Mouse (Mus musculus) frontal cortex, postnatal 10 days (tissue): ENCODE data around the gene Rabif.
A peak's percentile ranks its signal among the peaks of the same experiment; 100 is the strongest.
"Not testable (repeated sequence)": the region's sequence is repeated elsewhere in the genome, so short reads cannot be mapped to it uniquely, and the experiment has no call there.

Source experiments
- DNase-seq, 2 experiments: peaks; one replicate each; pipeline ENCODE4 v3.0.0; 2022; ENCODE audit warnings: low spot score in 2 of 2, mixed read lengths in 1 of 2

Rabif gene

DNA sequence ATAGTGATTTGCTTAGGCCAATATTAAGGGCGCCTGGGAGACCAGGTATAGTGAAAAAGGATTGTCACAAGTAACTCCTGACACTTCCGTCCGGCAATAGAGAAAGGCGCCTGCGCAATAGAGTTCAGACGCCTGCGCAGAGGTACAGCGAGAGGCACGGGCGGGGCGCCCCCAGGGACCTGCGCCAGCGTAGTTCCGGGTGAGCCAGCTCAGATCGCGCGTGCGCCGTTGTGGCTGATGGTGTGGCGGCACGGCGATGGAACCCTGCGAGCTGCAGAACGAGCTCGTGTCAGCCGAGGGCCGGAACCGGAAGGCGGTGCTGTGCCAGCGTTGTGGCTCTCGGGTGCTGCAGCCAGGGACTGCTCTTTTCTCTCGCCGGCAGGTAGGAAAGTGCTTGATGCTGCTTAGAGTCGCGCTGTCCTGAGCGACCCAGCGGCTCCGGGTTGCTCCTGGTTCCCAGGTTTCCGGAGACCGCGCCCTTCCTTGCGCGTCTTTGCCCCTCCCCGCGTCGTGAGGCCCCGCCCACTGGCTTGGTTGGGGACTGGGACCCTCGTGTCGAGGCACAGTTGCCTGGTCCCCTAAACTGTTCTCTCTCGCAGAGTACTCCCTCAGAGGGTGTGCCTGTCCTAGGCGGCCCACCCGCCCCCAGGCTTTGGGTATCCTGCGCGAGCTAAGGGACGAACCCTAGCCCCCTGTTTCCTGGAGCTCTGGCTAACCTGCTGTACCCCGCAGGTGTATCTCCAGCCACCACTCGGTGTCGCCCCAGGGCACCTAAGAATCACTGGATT, at the start of gene Rabif:
TSS of gene Rabif (plus strand) at position 221 of the 788 bp plus-strand sequence.
- DNase-seq: peak; percentile 97 to 98

DNA sequence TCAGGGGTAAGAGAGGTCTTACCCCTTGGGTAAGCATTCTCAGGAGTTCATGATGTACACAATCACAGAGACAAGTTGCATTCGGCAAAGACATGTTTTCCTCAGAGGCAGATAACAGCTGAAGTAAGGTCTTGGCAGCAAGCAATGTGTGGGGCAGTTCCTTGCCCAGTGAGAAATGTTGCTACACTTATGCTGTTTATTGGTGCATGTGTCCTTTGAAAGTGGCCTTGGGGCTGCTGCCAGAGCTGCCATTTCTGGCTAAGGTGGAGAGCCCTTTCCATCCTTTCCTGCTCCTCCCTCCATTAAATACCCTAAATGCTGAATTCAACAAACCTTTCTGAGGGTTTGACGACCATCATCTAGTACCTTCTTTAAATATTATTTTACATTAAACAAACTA, 49.0 kb upstream of the Rabif start:
- no peak for DNase-seq

GRCm38 (mm10) chr1:134448537-134448936, 45.9 kb upstream of the Rabif start:
- not testable (repeated sequence) for DNase-seq

DNA sequence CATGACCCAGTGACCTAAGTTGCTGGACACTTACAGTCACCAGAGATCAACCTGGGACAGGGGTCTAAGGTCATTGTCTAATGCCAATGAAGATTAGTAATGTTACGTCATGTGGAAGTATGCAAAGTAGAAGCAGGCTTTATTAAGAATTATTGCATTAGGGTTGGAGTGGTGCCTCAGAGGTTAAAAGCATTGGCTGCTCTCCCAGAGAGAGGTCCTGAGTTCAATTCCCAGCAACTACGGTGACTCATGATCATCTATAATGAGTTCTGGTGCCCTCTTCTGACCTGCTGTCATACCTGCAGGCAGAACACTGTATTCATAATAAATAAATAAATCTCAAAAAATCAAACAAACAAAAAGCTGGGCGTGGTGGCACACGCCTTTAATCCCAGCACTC, 44.2 kb upstream of the Rabif start:
- no peak for DNase-seq

GRCm38 (mm10) chr1:134450986-134451385, 43.5 kb upstream of the Rabif start:
- peak in 1 of 2 experiments; percentile 12 for DNase-seq

DNA sequence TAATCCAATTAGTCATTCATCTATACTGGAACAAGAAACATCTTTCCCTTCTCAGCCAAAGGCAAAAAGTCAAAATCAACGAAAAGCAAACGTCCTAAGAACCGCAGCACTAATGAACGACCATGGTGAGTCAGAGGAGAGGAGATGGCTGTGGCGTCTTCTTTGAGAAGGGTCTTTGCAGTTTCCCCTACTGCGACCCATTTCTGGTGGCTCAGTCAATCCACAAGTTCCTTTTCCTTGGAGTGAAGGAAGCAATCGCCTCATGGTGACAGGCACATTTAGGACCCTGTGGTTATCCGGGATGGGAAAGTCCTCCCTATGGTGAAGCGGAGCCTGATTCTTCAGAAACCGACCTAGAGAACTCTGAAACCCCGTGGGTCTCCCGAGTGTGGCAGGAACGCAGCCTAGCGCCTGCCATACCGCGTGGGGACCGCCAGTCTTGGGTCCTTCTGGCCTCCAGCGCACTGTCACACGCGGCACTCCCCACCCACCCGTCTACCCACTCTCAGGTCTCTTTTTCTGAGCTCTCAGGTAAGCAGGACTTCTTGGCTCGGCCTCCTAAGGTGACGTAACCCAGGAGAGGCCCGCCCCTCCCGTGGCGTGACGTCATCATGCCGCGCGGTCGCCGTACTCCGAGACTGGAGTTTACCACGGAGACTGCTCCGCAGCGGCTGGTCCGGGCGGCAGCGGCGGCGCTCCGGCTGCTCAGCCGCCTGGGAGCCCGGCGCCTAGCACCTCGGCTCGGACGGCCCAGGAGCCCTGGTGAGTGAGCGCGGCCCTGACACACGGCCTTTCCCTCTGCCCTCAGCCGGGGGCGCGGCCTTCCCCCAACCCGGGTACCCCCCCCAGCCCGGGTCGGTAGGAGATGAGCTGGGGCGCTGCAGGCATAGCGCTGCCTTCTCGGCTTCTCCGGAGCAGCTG, 39.3 kb upstream of the Rabif start, which contains the start of gene Klhl12:
TSS of gene Klhl12 (plus strand) at position 628 of the 921 bp plus-strand sequence.
- peak; percentile 88 to 93 for DNase-seq

- DNase-seq: no peak
These were observed 38.4 kb upstream of the Rabif start for GRCm38 (mm10) chr1:134456060-134456459.

DNA sequence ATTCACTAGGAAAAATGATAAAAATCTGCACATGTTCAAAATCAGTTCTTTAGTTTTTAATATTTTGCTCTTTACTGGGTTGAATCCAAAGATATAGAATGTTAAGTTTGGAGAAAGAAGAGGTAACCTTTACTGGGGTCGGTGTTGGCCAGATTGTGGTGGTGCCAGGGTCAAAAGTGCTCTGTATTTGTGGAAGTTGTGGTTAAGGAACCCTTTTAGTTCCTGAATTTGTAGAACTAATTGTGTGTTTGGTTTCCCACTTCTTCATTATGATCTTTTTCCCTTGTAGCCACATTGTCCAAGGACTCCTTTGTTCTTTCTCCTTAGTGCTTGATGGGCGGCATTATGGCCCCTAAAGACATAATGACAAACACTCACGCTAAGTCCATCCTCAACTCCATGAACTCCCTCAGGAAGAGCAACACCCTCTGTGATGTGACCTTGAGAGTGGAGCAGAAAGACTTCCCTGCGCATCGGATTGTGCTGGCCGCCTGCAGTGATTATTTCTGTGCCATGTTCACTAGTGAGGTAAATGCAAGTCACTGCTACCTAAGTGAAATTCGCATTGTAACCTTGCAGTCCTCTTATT, 36.2 kb upstream of the Rabif start:
- DNase-seq: no peak

- no peak for DNase-seq
These were observed 33.9 kb upstream of the Rabif start for GRCm38 (mm10) chr1:134460294-134461284.

GRCm38 (mm10) chr1:134484623-134485022, 9.8 kb upstream of the Rabif start:
- no peak for DNase-seq

GRCm38 (mm10) chr1:134490903-134491801, 3.3 kb upstream of the Rabif start:
- no peak for DNase-seq

DNA sequence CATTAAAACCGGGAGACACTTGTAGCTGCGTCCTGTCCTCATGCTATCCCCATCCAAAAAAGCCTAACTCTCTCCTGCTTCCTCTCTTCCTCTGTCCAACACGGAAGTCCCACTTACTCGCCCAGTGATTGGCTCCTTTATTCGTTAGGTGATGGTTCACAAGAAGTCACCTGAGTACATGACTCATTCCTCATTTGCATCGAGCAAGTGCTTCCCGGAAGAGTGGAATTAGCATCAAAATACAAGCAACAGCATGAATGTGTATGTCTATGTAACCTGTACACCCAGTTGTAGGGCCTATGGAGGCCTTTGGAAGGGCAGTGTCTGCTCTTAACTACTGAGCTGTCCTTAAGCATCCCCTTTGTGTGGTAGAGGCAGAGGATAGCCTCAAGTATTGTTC, 2.2 kb upstream of the Rabif start:
- no peak for DNase-seq

GRCm38 (mm10) chr1:134493496-134493895, 952 bp upstream of the Rabif start:
- no peak for DNase-seq

- no peak for DNase-seq
These were observed 492 bp upstream of the Rabif start for GRCm38 (mm10) chr1:134493956-134494355.

- no peak for DNase-seq
These were observed 730 bp downstream of the Rabif start for GRCm38 (mm10) chr1:134495216-134495539.

DNA sequence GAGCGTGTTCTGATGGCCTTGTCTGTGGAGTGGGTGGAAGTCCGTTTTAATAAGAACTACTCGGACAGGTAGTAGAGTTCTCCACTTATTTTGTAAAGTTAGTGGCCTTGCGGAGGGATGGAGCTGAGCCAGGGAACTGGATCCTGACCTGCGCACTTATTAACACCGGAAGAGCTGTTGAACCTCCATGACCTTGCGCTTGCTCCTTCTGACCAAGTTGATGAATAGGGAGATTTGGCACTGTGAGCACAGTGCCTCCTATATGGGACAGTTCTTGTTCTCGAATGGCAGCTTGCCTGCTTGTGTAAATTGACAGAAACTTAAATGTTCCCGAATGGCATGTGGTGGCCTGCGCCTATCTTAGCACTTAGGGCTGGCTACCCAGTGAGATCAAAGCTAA, 1.5 kb downstream of the Rabif start:
- DNase-seq: no peak

DNA sequence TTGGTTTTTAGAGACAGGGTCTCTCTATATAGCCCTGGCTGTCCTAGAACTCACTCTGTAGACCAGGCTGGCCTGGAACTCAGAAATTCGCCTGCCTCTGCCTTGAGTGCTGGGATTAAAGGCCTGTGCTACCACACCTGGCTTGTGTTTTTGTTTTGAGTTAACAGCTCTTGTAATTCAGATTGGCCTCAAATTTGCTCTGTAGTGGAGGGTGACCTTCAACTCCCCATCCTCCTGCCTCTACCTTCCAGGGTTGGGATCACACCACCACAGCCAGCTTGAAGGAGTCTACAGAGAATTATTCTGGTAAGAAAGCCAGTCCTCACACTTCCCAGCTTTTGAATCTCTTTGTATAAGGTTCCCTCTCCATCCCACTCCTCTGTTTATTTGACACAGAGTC, 6.5 kb downstream of the Rabif start:
- DNase-seq: no peak

DNA sequence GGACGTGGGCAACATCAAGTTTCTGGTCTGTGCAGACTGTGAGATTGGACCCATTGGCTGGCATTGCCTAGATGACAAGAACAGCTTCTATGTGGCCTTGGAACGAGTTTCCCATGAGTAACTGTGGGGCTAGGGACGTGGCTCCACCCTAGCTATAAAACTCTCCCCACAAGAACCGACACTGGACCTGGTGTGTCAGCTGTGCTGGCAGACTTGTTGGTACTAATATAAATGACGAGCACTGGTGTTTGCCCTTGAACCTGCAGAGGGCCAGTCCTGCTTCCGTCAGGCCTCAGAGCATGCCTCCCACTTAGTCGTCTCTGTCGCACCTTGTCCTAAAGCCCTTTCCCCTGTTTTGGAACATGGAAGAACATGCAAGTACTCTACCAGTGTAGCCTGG, 11.8 kb downstream of the Rabif start:
- DNase-seq: no peak

- DNase-seq: no peak
These were observed 15.6 kb downstream of the Rabif start for GRCm38 (mm10) chr1:134510018-134510417.

DNA sequence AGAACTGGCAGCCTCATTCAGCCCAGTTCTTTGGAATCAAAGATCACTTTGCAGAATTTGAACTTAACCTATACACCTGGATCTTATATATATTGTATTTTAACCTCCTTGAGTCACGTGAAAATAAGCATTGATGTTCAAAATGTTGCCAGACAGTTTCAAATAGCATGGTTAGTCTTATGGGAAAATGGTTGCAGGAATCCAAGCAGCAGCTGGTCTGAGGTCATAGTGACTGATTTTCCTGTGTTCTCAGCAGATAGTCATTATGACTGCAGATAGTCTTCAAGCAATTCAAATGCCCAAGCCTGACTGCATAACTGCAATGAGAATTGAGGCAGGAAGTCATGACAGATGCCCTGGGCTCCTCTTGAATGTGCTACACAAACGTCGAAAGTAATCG, 17.7 kb downstream of the Rabif start:
- no peak for DNase-seq
